Mouse (Mus musculus) right cerebral cortex, postnatal 25 days (tissue): ENCODE measurements around the gene Olfr709-ps1.
"Not testable (repeated sequence)": the region's sequence is repeated elsewhere in the genome, so short reads cannot be mapped to it uniquely, and the experiment has no call there.

Experiments used
- DNase-seq: peaks from one replicate; pipeline ENCODE4 v3.0.0; 2022

Olfr709-ps1 gene

DNA sequence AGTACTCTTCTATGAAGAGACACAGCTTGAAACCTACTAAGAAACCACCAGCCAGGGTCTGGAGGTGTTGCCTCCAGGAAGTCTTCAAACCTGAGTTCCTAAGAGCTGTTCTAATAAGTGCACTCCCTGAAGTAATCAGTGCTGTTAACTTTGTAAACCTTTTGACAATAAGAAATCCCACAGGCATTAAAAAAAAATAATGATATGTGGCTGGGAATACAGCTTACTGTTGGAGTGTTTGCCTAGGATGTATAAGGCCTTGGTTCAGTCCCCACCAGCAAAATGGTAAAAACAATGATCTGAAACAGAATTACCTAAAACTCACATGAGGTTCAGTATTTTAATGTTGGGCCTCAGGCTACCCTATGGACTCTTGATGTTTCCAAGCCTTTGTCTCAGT lies at the start of gene Olfr709-ps1:
Olfr709-ps1 (minus strand) TSS at position 101 of the 400 bp plus-strand sequence.
- DNase-seq: no peak

GRCm38 (mm10) chr7:106975353-106975752 lies 43.3 kb upstream of the Olfr709-ps1 start, which contains the start of gene Olfr711:
Olfr711 (minus strand) TSS chr7:106975453.
- no peak for DNase-seq

DNA sequence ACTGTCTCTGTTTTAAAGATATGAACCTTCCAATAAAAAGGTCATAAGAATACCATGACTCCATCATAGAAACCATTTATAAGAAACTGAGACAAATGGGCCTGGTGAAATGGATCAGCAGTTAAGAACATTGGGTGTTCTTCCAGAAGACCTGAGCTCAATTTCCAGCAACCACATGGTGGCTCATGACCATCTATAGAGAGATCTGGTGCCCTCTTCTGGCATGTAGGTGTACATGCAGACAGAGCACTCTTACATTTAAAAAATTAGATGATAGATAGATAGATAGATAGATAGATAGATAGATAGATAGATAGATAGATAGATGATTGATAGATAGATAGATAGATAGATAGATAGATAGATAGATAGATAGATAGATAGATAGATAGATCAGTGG lies 35.5 kb upstream of the Olfr709-ps1 start:
- not testable (repeated sequence) for DNase-seq

DNA sequence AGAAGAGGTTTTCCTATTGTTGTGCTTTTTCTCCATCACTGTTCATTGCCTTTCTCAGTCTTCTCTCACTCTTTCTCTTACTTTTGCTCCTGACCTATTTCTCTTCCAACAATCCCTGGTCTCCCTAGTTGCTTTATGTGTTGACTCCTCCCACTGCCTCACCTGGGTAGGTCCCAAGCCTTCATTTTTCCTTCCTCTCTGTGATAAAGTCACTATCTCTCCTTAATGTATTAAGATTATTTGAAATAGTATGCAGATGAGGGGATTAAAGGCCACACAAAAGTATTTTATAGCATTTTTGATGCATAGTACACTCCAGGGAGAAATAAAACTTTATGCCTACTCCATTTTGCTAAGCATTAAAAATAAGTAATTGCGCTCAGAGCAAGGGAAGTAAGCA lies 31.8 kb upstream of the Olfr709-ps1 start, which contains the start of gene Olfr6:
Olfr6 (minus strand) TSS at position 101 of the 400 bp plus-strand sequence.
- DNase-seq: no peak

- no peak for DNase-seq
These were observed 16.2 kb upstream of the Olfr709-ps1 start, which contains the start of gene Olfr710 for GRCm38 (mm10) chr7:106948212-106948611. Olfr710 (minus strand) TSS chr7:106948312.

GRCm38 (mm10) chr7:106920961-106921360 lies 11.1 kb downstream of the Olfr709-ps1 start:
- not testable (repeated sequence) for DNase-seq

GRCm38 (mm10) chr7:106907676-106908075 lies 24.3 kb downstream of the Olfr709-ps1 start, which contains the start of gene Olfr1532-ps1:
Olfr1532-ps1 (plus strand) TSS chr7:106908001.
- no peak for DNase-seq

DNA sequence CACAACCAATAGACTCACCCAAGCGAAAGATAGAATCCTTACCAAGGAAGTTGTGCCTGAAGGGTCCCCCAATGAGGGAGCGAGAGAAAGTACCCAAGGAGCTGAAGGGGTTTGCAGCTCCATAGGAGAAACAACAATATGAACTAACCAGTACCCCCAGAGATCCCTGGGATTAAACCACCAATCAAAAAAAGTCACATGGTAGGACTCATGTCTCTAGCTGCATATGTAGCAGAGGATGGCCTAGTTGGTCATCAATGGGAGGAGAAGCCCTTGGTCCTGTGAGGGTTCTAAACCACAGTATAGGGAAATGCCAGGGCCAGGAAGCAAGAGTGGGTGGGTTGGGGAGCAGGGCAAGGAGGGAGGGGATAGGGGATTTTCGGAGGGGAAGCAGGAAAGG lies 30.9 kb downstream of the Olfr709-ps1 start, which contains the start of gene Olfr707:
Olfr707 (minus strand) TSS at position 101 of the 400 bp plus-strand sequence.
- DNase-seq: not testable (repeated sequence)

DNA sequence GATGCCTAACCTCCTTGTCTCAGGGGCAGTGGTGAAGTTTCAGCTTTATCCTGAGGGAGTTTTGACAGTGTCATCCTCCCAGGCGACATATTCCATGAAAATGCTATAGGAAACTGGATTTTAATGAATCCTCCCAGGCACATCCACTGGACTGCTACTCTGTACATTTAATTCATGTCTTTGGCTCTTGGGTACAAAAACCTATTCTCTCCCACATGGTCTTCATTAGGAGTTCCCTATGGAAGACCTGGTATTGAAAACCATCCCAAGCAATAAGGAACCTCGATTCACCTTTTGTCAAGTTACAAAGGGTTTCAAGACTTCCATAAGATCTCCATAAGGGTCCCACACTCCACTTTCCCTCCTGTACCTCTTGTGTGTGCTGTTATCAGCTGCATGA lies 44.0 kb downstream of the Olfr709-ps1 start, which contains the start of gene Olfr706:
Olfr706 (minus strand) TSS at position 101 of the 400 bp plus-strand sequence.
- no peak for DNase-seq

- no peak for DNase-seq
These were observed 55.2 kb downstream of the Olfr709-ps1 start, which contains the start of gene Olfr705 for GRCm38 (mm10) chr7:106876791-106877190. Olfr705 (minus strand) TSS chr7:106876891.
